Mouse (Mus musculus) CH12.LX (cell line): ENCODE results near the gene Ctnna3.

Source experiments
- BHLHE40 ChIP-seq: IDR thresholded peaks from 2 replicates; pipeline ENCODE4 v1.6.1; 2011; ENCODE audit warnings: mild to moderate bottlenecking, low read depth, low read length, improper control_type of control experiment
- CHD2 ChIP-seq: IDR thresholded peaks from 2 replicates; pipeline ENCODE4 v1.6.1; 2011; ENCODE audit warnings: low read length, improper control_type of control experiment
- CTCF ChIP-seq, 2 experiments: IDR thresholded peaks in 1 of 2; conservative IDR thresholded peaks in 1 of 2; 2 replicates each; pipeline ENCODE4 v1.5.1; 2011 to 2012; ENCODE audit warnings: low read depth in 2 of 2, low read length in 2 of 2, improper control_type of control experiment in 1 of 2, inconsistent platforms in 1 of 2, mild to moderate bottlenecking in 1 of 2, moderate library complexity in 1 of 2
- EP300 ChIP-seq: IDR thresholded peaks from 2 replicates; pipeline ENCODE4 v1.6.1; 2011; ENCODE audit warnings: low read length, improper control_type of control experiment
- MXI1 ChIP-seq: IDR thresholded peaks from 2 replicates; pipeline ENCODE4 v1.6.1; 2011; ENCODE audit warnings: mild to moderate bottlenecking, low read depth, low read length, improper control_type of control experiment
- PAX5 ChIP-seq: IDR thresholded peaks from 2 replicates; pipeline ENCODE4 v1.6.1; 2012; ENCODE audit warnings: low read length, inconsistent platforms, mixed read lengths
- POLR2A ChIP-seq: IDR thresholded peaks from 2 replicates; pipeline ENCODE4 v1.6.1; 2011; ENCODE audit warnings: low read depth, mild to moderate bottlenecking, improper control_type of control experiment, low read length
- TBP ChIP-seq: conservative IDR thresholded peaks from 2 replicates; pipeline ENCODE4 v1.6.1; 2011; ENCODE audit warnings: low read depth, low read length, improper control_type of control experiment
- UBTF ChIP-seq: IDR thresholded peaks from 2 replicates; pipeline ENCODE4 v1.6.1; 2012; ENCODE audit warnings: low read depth, mild to moderate bottlenecking, inconsistent platforms, low read length, improper control_type of control experiment, moderate library complexity
- ZKSCAN1 ChIP-seq: IDR thresholded peaks from 2 replicates; pipeline ENCODE4 v1.6.1; 2012; ENCODE audit warnings: low read depth, inconsistent platforms, low read length, improper control_type of control experiment, borderline replicate concordance

GRCm38 (mm10) chr10:64086183-64086566, 656.3 kb downstream of the Ctnna3 start:
- no peak for TF ChIP-seq MXI1
- TF ChIP-seq CTCF (conservative IDR thresholded peaks at IDR 0.05 in 1 of 2, IDR thresholded peaks at IDR 0.05 in 1 of 2; ENCODE audit: low read depth in 2 of 2, low read length in 2 of 2), result no peak
- TF ChIP-seq POLR2A, result no peak
- TF ChIP-seq PAX5, result no peak
- TF ChIP-seq TBP, result no peak
- no peak for TF ChIP-seq CHD2
- TF ChIP-seq BHLHE40, result no peak
- TF ChIP-seq ZKSCAN1, result no peak
- TF ChIP-seq UBTF, result no peak
- TF ChIP-seq EP300, result no peak
